Mouse (Mus musculus): Measurements from ENCODE around the gene Dhx35.

The Dhx35 gene

DNA sequence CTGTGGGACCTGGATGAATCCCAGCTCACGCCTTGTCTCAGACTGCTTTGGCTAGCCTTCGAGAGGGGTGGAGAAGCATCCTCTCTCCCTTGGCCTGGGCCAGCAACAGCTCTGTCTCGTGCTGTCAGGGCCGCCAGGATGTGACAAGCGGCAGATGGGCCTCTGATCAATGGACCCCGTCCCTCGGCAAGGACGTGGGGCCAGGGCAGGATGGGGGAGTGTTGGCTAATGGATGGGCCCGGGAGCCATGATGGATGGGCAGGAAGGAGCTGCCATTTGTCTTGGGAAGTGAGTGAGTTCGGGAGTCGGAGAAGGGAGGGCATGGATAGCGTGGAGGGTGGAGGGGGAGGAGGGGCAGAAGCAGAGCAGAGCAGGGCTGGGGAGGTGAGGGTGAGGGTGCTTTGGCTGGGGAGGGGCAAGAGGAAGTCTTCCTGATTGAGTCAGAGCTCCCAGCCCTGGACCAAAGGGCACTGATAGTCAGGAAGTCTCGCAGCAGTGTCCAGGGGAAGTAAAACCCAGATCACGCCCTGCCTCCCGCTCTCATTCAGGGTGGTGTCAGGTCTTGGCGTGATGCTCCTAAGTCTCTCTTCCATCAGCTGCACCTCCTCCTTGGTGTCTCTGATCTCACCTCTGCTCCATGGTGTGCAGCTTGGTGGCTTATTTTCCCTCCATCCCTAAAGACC is 98.7 kb downstream of the Dhx35 start:
- no peak for DNase-seq (ENCODE audit: low spot score in 2 of 2)

DNA sequence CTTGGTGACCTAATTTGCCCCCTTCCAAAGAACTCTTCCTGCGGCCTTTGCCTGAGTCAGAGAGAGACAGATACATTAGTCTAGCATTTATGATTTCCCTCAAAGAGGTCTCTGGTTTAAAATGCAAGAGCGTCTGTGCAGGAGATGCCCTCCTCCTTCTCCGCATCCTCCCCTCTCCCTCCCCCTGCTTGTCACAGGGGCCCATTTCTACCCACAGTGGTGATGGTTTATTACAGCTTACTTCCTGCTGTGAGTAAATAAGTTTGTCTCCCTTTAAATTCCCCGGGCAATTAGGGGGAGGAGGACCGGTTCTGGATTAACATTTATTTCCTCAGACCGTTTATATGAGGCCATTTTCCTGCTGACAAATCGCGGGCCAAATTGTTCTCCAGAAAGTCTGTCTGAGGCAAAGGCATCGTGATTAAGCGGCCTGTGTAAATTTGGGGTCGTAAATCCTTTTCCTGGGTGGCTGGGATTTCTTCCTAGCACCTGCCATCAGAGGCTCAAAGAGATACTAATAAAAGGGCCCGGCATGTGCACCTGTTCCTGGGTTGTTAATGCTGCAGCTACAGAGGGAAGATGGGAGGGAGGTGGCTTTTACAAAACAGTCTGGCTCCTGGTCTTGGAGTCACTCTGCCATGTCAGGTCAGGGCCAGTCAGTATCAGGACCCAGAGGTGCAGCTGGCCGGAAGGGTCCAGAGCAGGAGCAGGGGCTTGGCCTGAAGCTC is 104.0 kb downstream of the Dhx35 start:
- no peak for DNase-seq (ENCODE audit: low spot score in 2 of 2)

Measured in urinary bladder, postnatal 4 days (tissue).